Mouse (Mus musculus) neutrophil, adult 65 days (primary cell): ENCODE data around the gene Gm8906. TPM values are rescaled to one million over a fixed set of nuclear protein-coding genes. Genes with fewer than 3 reads are reported as not detected.

Experiments
- total RNA-seq: library from RNA; stranded (reverse); gene quantifications from 2 replicates; pipeline ENCODE4 v1.2.4, GENCODE M21; 2023

Gene Gm8906
- not detected in 2 replicates for total RNA-seq

GRCm38 (mm10) chr5:11502385-11502784, at the start of gene Gm8906:
Gene Gm8906, plus strand, starts transcription at chr5:11502685.

Other genes with a start within 250 kb of the Gm8906 start
- gene Gm8890, start 246.7 kb upstream of the Gm8906 start, total RNA-seq, result not detected in 2 replicates
- not detected in 2 replicates for gene Speer1, start 161.2 kb upstream of the Gm8906 start, total RNA-seq
- not detected in 2 replicates for gene Gm8897, start 86.3 kb upstream of the Gm8906 start, total RNA-seq
- not detected in 2 replicates for gene Gm6460, start 92.2 kb downstream of the Gm8906 start, total RNA-seq
- not detected in 2 replicates for gene Gm8922, start 179.3 kb downstream of the Gm8906 start, total RNA-seq